Mouse (Mus musculus) bone marrow macrophage, adult 2 months (primary cell): ENCODE results near the gene Ndufaf3.

Experiments used
- CTCF ChIP-seq: IDR thresholded peaks from 2 replicates; pipeline ENCODE4 v1.5.1; 2012; ENCODE audit warnings: low read depth, mild to moderate bottlenecking, low read length, moderate library complexity
- POLR2A ChIP-seq: IDR thresholded peaks from 2 replicates; pipeline ENCODE4 v1.6.1; 2012; ENCODE audit warnings: mild to moderate bottlenecking, low read depth, low read length, borderline replicate concordance

- no peak for TF ChIP-seq CTCF
- TF ChIP-seq POLR2A: no peak
Observed at GRCm38 (mm10) chr9:108579344-108579690, 12.1 kb upstream of the Ndufaf3 start.
